Mouse (Mus musculus) hindbrain, postnatal 0 days (tissue): ENCODE measurements at regions not wholly inside any gene's neighbourhood (a gene's known extent, or its start where the extent isn't known, plus 50 kb on each side); places are given as distances from the start of the nearest gene placed in this dataset.

Source experiments
- ATAC-seq: fragments of 200-750 bp; cut with Nextera tagmentation; 2 replicates; pipeline ENCODE4 v1.8.0; 2017; ENCODE audit warnings: mild to moderate bottlenecking, moderate TSS enrichment, moderate library complexity
- DNase-seq: peaks from one replicate; pipeline ENCODE4 v3.0.0-alpha.2; 2015; ENCODE audit warnings: low spot score
- H3K27ac ChIP-seq: fragments of 300-500 bp; sonication (generic); 2 replicates; pipeline ENCODE4 v1.5.1; 2014; ENCODE audit warnings: mild to moderate bottlenecking
- H3K27me3 ChIP-seq: fragments of 300-500 bp; sonication (generic); 2 replicates; pipeline ENCODE4 v1.6.1; 2014; ENCODE audit warnings: low read length, mixed read lengths; ENCODE audit not compliant: insufficient read depth
- H3K36me3 ChIP-seq: fragments of 300-500 bp; sonication (generic); 2 replicates; pipeline ENCODE4 v1.6.1; 2014; ENCODE audit warnings: low read length, mixed read lengths; ENCODE audit not compliant: insufficient read depth
- H3K4me1 ChIP-seq: fragments of 300-500 bp; sonication (generic); 2 replicates; pipeline ENCODE4 v1.6.1; 2014; ENCODE audit warnings: antibody characterized with exemption, low read length, mixed read lengths; ENCODE audit not compliant: insufficient read depth
- H3K4me2 ChIP-seq: fragments of 300-500 bp; sonication (generic); 2 replicates; pipeline ENCODE4 v1.6.1; 2014; ENCODE audit warnings: low read depth, mild to moderate bottlenecking, low read length, moderate library complexity, mixed read lengths
- H3K4me3 ChIP-seq: fragments of 300-500 bp; sonication (generic); 2 replicates; pipeline ENCODE4 v1.5.1; 2014; ENCODE audit warnings: low read length
- H3K9ac ChIP-seq: fragments of 300-500 bp; sonication (generic); replicated peaks from 2 replicates; pipeline ENCODE4 v1.6.1; 2014; ENCODE audit warnings: mild to moderate bottlenecking, low read length, moderate library complexity, mixed read lengths
- H3K9me3 ChIP-seq: fragments of 300-500 bp; sonication (generic); 2 replicates; pipeline ENCODE4 v1.6.1; 2016; ENCODE audit warnings: low read length, mixed read lengths
- CTCF ChIP-seq: IDR thresholded peaks from 2 replicates; pipeline ENCODE4 v1.5.1; 2016; ENCODE audit warnings: antibody characterized with exemption, control low read depth, low read depth
- WGBS: fragments of 180-500 bp; shearing (Covaris S2); extraction: QIAGEN DNeasy Blood & Tissue Kit; methylation state at CpG from one replicate; pipeline ENCODE4 v1.1.7; 2014; 5-methylcytosine and 5-hydroxymethylcytosine counted together

DNA sequence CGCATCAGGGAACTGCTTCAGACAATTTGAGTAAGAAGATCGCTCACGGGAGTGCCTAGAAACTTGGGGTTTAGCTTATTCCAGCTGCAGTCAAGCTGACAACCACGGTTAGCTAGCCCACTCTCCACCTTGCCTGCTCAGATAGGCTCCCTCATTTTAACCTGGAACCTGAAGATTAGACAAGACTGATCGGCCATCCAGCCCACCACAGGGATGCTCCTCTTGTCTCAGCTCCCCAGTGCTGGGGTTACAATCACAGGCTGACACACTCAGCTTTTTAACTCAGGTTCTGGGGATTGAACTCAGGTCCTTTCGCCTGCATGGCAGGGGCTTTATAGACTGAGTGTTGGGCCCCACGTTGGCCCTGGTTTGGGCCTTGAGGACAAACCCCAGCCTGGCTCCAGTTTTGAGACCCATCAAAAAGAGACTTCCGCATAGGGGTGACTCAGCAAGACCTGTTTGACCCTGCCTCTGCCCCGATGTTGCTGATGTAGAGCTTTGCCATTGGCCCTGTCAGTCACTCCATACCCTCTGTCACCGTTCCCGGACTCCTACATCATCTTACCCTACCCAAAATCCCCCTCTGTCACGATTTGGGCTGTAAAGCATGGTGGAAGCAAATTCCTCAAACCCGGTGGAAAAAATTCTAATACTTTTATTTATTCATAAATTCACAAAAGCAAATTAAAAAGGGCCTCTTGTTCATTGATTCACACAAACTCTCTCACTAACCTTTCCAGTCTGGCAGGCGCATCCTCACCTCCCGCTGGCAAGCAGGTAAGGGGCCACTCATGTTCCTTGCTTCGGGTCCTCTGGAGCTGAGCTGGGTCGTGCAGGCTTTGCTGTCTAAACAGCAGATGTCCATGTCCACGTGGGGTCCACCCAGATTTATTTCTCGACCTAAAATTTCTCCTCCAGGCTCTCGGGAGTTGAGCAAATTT is 67.6 kb upstream of the Vrk1 start:
- ATAC-seq (no peak), DNase-seq (no peak)
- H3K36me3 ChIP-seq: no peaks in the 10 kb centered on the region
- WGBS: 75% methylated on average over 20 of the region's 20 CpGs
- TF ChIP-seq CTCF: no peak
- H3K9ac ChIP-seq: no peak overlapping the region
- no peaks in the 10 kb centered on the region for H3K9me3 ChIP-seq
- H3K27ac ChIP-seq: no peak overlapping the region
- no peaks in the 10 kb centered on the region for H3K27me3 ChIP-seq
- H3K4me1 ChIP-seq: no peaks in the 10 kb centered on the region
- H3K4me2 ChIP-seq: no peak overlapping the region
- H3K4me3 ChIP-seq: no peak overlapping the region

DNA sequence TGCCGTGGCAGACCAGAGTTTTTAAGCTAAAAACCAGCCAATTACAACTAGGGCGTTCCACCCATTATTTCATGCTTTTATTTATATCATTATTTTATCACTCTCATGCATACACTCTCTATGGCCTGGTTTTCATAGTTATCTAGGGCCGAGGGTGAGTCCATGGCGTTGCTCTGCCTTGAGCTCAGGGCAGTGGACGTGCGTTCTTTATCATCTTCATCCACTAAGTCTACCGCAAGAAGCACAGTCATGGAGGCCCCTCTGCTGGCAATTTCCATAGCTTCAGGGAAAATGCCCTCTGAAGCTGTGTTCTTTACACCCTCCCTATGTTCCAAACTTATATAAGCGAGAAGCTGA is 67.0 kb upstream of the Vrk1 start:
- no peak overlapping the region for H3K9ac ChIP-seq
- H3K9me3 ChIP-seq: no peaks in the 10 kb centered on the region
- H3K27me3 ChIP-seq: no peaks in the 10 kb centered on the region
- DNase-seq (no peak), ATAC-seq (no peak)
- no peaks in the 10 kb centered on the region for H3K36me3 ChIP-seq
- H3K4me1 ChIP-seq: no peaks in the 10 kb centered on the region
- no peak overlapping the region for H3K27ac ChIP-seq
- H3K4me3 ChIP-seq: no peak overlapping the region
- TF ChIP-seq CTCF: no peak
- H3K4me2 ChIP-seq: no peak overlapping the region
- 87% methylated on average over 8 of the region's 8 CpGs for WGBS

DNA sequence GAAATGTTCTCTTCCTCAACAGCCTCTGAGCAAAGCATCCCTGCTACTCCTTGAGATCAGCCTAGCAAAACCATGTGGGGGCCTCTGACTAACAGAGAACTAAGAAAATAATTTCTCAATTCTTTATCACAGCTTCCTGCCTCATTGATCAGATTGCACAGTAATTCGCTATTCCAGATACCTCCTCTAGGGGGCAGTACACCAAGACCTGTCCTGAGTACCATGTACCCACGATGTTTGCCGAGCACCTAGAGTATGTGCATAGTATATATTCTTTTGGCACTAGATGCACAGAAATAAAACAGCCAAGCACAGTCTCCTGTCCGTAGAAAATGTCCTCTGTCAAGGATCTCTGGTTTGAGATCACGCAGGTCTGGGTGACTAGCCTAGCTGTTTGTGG is 62.7 kb upstream of the Vrk1 start:
- no peak for DNase-seq
- Histone ChIP-seq H3K36me3 (no peaks in the 10 kb centered on the region), H3K9ac (no peak overlapping the region), H3K27ac (no peak overlapping the region), H3K4me3 (no peak overlapping the region), H3K27me3 (no peaks in the 10 kb centered on the region), H3K4me1 (no peaks in the 10 kb centered on the region), H3K4me2 (no peak overlapping the region), H3K9me3 (no peaks in the 10 kb centered on the region)
- WGBS: 60% methylated on average over 5 of the region's 5 CpGs
- peak; percentile 48 for TF ChIP-seq CTCF
- ATAC-seq: no peak

DNA sequence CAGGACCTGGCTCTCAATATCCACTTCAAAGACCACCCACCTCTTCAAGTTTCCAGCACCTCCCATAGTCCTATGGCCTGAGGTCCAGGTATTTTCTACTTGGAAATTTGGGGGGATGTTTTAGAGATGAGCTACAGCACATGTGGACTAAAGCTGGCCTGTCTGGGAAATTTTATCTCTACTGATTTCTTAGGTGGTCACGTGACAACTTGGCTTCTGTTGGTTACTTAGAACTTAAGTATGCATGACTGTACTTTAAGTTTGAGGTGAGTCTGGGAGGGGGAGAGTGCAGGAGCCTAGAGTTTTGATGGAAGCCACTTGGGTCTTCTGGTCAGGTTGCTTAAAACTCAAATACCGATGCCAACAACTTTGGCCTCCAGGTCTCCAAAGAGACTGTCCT is 61.7 kb upstream of the Vrk1 start:
- Histone ChIP-seq H3K9me3 (no peaks in the 10 kb centered on the region), H3K4me2 (no peak overlapping the region), H3K27ac (no peak overlapping the region), H3K9ac (no peak overlapping the region), H3K4me1 (no peaks in the 10 kb centered on the region), H3K27me3 (no peaks in the 10 kb centered on the region), H3K4me3 (no peak overlapping the region), H3K36me3 (no peaks in the 10 kb centered on the region)
- no peak for ATAC-seq
- no peak for TF ChIP-seq CTCF
- no peak for DNase-seq
- WGBS: 83% methylated on average over 2 of the region's 2 CpGs

DNA sequence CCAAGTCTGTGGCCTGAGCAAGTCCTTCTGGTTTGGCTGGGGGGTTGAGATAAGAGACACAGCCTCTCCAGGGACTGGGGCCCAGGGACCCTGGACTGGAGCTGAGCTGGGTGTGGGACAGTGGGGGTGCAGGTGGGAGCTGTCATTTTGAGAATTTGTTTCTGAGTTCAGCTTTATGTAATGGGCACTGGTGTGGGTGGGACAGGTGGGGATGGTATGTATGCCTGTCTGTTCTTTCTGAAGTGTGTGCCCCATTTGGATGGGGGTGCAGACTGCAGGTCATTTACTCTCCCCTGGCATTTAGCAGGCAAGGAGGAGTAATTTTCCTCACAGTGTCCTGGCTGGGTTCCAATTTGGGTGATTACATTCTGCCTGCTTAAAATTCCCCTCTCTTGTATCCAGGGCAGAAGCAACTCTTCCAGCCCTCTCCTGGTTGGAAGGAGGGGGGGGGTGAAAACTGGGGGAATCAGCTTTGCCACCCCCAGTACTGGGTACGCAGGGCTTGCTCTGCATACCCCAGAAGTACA is 54.2 kb upstream of the Vrk1 start:
- Histone ChIP-seq H3K4me3 (no peak overlapping the region), H3K9ac (no peak overlapping the region), H3K27me3 (0 out of 2 replicates have a peak, but pooled peaks cover 6% of the 10 kb centered on the region), H3K4me1 (peaks cover 6% of the 10 kb centered on the region; the same call in 1 of the 2 replicates), H3K27ac (no peak overlapping the region), H3K9me3 (no peaks in the 10 kb centered on the region), H3K4me2 (no peak overlapping the region), H3K36me3 (no peaks in the 10 kb centered on the region)
- ATAC-seq (0 out of 2 replicates have a peak, but pooled peaks have one; percentile 40), DNase-seq (peak; percentile 67)
- TF ChIP-seq CTCF: no peak
- WGBS: 43% methylated on average over 1 of the region's 1 CpGs

DNA sequence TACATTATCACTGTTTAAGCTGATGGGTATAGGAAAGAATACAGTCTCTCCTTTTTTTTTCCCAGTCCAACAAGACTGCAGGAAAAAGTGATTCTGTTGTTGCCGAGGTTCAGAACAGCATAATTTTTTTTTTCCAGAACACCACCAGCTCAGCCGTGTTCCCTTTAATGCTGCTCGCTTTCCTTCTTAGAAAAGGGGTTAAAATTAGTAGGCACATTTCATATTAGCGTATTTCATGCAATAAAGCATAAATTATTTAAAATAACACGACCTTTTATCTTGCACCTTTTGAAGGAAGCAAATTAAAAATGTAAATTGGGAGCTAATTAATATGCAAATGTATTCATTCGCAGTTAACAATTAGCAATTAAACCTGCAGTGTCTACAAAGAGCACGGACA is 50.3 kb upstream of the Vrk1 start:
- TF ChIP-seq CTCF: no peak
- DNase-seq (no peak), ATAC-seq (no peak)
- no peaks in the 10 kb centered on the region for H3K9me3 ChIP-seq
- H3K9ac ChIP-seq: no peak overlapping the region
- no peak overlapping the region for H3K27ac ChIP-seq
- 27% methylated on average over 7 of the region's 7 CpGs for WGBS
- H3K4me3 ChIP-seq: no peak overlapping the region
- H3K4me1 ChIP-seq: peaks cover 6% of the 10 kb centered on the region; the same call in 1 of the 2 replicates
- no peaks in the 10 kb centered on the region for H3K36me3 ChIP-seq
- 0 out of 2 replicates have a peak, but pooled peaks cover 6% of the 10 kb centered on the region for H3K27me3 ChIP-seq
- no peak overlapping the region for H3K4me2 ChIP-seq
